Mouse (Mus musculus) olfactory bulb, adult 2 months (tissue): ENCODE data around the gene Tex14.
"Not testable (repeated sequence)": the region's sequence is repeated elsewhere in the genome, so short reads cannot be mapped to it uniquely, and the experiment has no call there.

Experiments
- CTCF ChIP-seq: fragments of 200-500 bp; IDR thresholded peaks from 2 replicates; pipeline ENCODE4 v1.5.1; 2012; ENCODE audit warnings: low read depth, mild to moderate bottlenecking, low read length, moderate library complexity; ENCODE audit not compliant: insufficient read depth
- POLR2A ChIP-seq: fragments of 200-500 bp; IDR thresholded peaks from 2 replicates; pipeline ENCODE4 v1.6.1; 2012; ENCODE audit warnings: mild to moderate bottlenecking, low read depth, low read length, moderate library complexity; ENCODE audit not compliant: insufficient read depth

DNA sequence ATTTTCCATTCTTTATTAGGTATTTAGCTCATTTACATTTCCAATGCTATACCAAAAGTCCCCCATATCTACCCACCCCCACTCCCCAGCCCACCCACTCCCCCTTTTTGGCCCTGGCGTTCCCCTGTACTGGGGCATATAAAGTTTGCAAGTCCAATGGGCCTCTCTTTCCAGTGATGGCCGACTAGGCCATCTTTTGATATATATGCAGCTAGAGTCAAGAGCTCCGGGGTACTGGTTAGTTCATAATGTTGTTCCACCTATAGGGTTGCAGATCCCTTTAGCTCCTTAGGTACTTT lies 66.8 kb downstream of the Tex14 start:
- not testable (repeated sequence) for TF ChIP-seq POLR2A, CTCF
